Mouse (Mus musculus): ENCODE measurements around the gene Tppp3. TPM values are rescaled to one million over a fixed set of nuclear protein-coding genes. Genes with fewer than 3 reads are reported as not detected.
A peak's percentile ranks its signal among the peaks of the same experiment; 100 is the strongest.

Tppp3 gene
- polyA plus RNA-seq, 1 experiment = 155 TPM

DNA sequence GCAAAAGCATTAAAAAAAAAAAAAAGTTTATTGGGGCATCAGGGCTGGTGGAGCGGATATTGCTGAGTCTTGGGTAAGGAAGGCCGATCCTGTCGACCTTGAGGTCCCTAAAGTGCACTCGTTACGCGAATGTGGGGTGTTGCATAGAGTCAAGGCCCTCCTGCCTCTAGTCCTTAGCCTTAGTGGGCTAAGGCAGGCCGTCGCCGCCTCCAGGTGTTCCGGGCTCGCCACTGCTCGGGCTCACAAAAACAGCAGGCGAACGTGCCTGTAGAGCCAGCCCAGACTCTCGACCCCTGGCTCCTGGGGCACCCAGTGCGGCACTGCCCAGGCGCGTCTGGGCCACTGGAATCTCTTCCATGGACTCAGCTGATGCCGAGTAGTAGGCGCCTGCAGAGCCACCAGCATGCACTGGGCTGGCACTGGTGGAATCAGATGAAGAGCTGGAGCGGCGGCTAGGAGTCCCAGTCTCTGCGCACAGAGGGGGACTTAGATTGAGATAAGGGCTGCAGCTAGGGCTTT lies 1.1 kb upstream of the Tppp3 start:
- Histone ChIP-seq H3K79me2 (ENCODE audit: control insufficient read depth, insufficient read depth) (no peaks in the 10 kb centered on the region), H3K4me3 (no peak overlapping the region), H3K4me2 (ENCODE audit: low read depth) (no peak overlapping the region), H3K27me3 (ENCODE audit: control insufficient read depth, insufficient read depth, insufficient read length) (no peaks in the 10 kb centered on the region), H3ac (ENCODE audit: control insufficient read depth, insufficient read length) (no peak overlapping the region), H3K36me3 (ENCODE audit: control insufficient read depth, insufficient read depth) (no peaks in the 10 kb centered on the region)
- no peak for TF ChIP-seq MAX (IDR thresholded peaks at IDR 0.05; ENCODE audit: low read depth)
- TF ChIP-seq POLR2A (IDR thresholded peaks at IDR 0.05; ENCODE audit: insufficient read length, low read depth) = no peak
- TF ChIP-seq CEBPB (IDR thresholded peaks at IDR 0.05; ENCODE audit: insufficient read depth, poor library complexity, severe bottlenecking) = no peak
- TF ChIP-seq REST (IDR thresholded peaks at IDR 0.05; ENCODE audit: insufficient read depth, insufficient read length) = no peak
- TF ChIP-seq USF1 (IDR thresholded peaks at IDR 0.05; ENCODE audit: low read depth) = no peak
- no peak for TF ChIP-seq TCF12 (IDR thresholded peaks at IDR 0.05; ENCODE audit: insufficient read depth, poor library complexity, severe bottlenecking)
- no peak for TF ChIP-seq SRF (IDR thresholded peaks at IDR 0.05; ENCODE audit: control insufficient read depth, insufficient read length, low read depth)
- TF ChIP-seq POLR2AphosphoS2 (IDR thresholded peaks at IDR 0.05; ENCODE audit: insufficient read length, low read depth) = no peak
- TF ChIP-seq E2F4 (IDR thresholded peaks at IDR 0.05; ENCODE audit: insufficient read depth) = no peak
- no peak for TF ChIP-seq MYOG (IDR thresholded peaks at IDR 0.05; ENCODE audit: control insufficient read depth in 1 of 3, insufficient read depth in 1 of 3, insufficient read length in 2 of 3, low read depth in 2 of 3)
- no peak for TF ChIP-seq TCF3 (IDR thresholded peaks at IDR 0.05; ENCODE audit: insufficient read length, low read depth)
- no peak for TF ChIP-seq MYOD1 (IDR thresholded peaks at IDR 0.05; ENCODE audit: control insufficient read depth in 1 of 3, insufficient read length in 2 of 3, low read depth in 2 of 3)

DNA sequence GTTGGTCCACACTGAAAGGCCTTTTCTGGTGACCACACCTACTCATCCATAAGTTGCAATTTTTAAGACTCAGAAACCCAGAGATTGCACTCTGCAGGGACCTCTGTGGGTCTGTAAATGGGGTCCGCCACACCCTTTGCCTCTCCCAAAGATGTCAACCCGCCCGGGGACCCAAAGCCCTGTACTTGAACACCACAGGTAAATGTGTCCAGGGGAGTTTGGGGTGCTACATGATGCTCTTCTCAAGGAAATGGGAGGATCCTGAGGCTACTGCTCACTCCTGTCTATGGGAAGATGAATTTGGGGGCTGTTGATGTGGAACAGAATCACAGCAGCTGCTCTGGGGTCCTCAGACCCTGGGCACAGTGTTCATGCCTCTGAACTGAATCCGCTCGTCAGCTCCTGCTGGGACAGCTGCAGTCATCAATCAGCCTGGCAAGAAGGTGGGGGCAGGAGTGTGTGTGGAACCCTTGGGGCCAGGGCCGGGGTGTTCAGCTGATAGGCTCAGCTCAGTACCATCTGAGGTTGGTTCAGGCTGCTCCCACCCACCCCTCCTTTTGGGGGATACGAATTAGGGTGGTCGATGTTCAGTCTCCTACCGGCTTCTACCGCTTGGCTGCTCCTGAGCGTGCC lies 529 bp downstream of the Tppp3 start:
- Histone ChIP-seq H3K4me3 (peak overlapping the region; percentile 20), H3K27me3 (ENCODE audit: control insufficient read depth, insufficient read depth, insufficient read length) (no peaks in the 10 kb centered on the region), H3K36me3 (ENCODE audit: control insufficient read depth, insufficient read depth) (no peaks in the 10 kb centered on the region), H3ac (ENCODE audit: control insufficient read depth, insufficient read length) (no peak overlapping the region), H3K79me2 (ENCODE audit: control insufficient read depth, insufficient read depth) (no peaks in the 10 kb centered on the region), H3K4me2 (ENCODE audit: low read depth) (peak overlapping the region; percentile 96)
- peak; percentile 90 to 100 (median 99) for TF ChIP-seq MYOD1 (IDR thresholded peaks at IDR 0.05; ENCODE audit: control insufficient read depth in 1 of 3, insufficient read length in 2 of 3, low read depth in 2 of 3)
- TF ChIP-seq TCF3 (IDR thresholded peaks at IDR 0.05; ENCODE audit: insufficient read length, low read depth) = peak; percentile 80
- peak; percentile 84 for TF ChIP-seq TCF12 (IDR thresholded peaks at IDR 0.05; ENCODE audit: insufficient read depth, poor library complexity, severe bottlenecking)
- TF ChIP-seq SRF (IDR thresholded peaks at IDR 0.05; ENCODE audit: control insufficient read depth, insufficient read length, low read depth) = no peak
- TF ChIP-seq MYOG (IDR thresholded peaks at IDR 0.05; ENCODE audit: control insufficient read depth in 1 of 3, insufficient read depth in 1 of 3, insufficient read length in 2 of 3, low read depth in 2 of 3) = peak in 2 of 3 experiments; percentile 69 to 92
- no peak for TF ChIP-seq MAX (IDR thresholded peaks at IDR 0.05; ENCODE audit: low read depth)
- TF ChIP-seq POLR2A (IDR thresholded peaks at IDR 0.05; ENCODE audit: insufficient read length, low read depth) = no peak

DNA sequence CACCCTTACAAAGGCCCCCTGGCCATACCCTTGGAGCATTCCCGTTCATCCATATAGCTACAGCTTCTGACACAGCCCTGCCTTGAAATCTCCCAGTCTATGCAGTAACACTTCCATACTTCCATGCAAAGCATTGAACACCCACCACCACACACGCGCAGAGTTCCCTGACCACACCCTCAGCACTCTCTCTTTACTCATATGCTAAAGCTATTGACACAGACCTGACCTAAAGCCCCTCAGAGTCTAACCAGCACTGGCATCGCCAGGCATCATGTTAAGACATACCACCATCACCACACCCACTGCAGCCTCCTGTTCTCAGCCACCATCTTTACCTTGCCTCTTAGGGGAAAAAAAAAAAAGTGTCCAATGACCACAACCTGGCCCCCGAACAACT lies 1.1 kb downstream of the Tppp3 start:
- Histone ChIP-seq H3K36me3 (ENCODE audit: control insufficient read depth, insufficient read depth) (no peaks in the 10 kb centered on the region), H3K4me3 (peak overlapping the region; percentile 20), H3K79me2 (ENCODE audit: control insufficient read depth, insufficient read depth) (no peaks in the 10 kb centered on the region), H3ac (ENCODE audit: control insufficient read depth, insufficient read length) (no peak overlapping the region), H3K4me2 (ENCODE audit: low read depth) (peak overlapping the region; percentile 96), H3K27me3 (ENCODE audit: control insufficient read depth, insufficient read depth, insufficient read length) (no peaks in the 10 kb centered on the region)
- TF ChIP-seq CEBPB (IDR thresholded peaks at IDR 0.05; ENCODE audit: insufficient read depth, poor library complexity, severe bottlenecking) = no peak
- no peak for TF ChIP-seq MAX (IDR thresholded peaks at IDR 0.05; ENCODE audit: low read depth)
- TF ChIP-seq POLR2AphosphoS2 (IDR thresholded peaks at IDR 0.05; ENCODE audit: insufficient read length, low read depth) = no peak
- no peak for TF ChIP-seq E2F4 (IDR thresholded peaks at IDR 0.05; ENCODE audit: insufficient read depth)
- no peak for TF ChIP-seq POLR2A (IDR thresholded peaks at IDR 0.05; ENCODE audit: insufficient read length, low read depth)
- TF ChIP-seq REST (IDR thresholded peaks at IDR 0.05; ENCODE audit: insufficient read depth, insufficient read length) = no peak
- TF ChIP-seq TCF12 (IDR thresholded peaks at IDR 0.05; ENCODE audit: insufficient read depth, poor library complexity, severe bottlenecking) = no peak

DNA sequence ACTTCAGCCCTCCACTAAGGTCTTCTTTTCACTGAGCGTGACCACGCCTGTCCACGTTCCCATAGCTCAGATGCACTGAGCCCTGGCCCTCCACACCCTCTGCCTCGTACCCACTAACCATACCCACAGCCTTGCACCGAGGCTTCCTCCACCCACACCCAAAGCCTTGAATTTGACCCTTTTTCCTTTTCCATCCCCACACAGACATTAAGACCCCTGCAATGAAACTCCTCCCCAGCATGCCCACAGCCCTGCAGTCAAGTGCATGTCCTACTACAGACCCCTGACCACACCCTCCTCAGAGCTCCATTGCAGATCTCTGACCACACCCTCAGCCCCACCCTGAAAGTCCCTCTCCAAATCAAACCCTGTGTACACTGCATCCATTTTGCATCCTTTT lies 1.5 kb downstream of the Tppp3 start:
- peak overlapping the region; percentile 96 for H3K4me2 ChIP-seq (ENCODE audit: low read depth)
- H3K4me3 ChIP-seq = peak overlapping the region; percentile 20
- no peak overlapping the region for H3ac ChIP-seq (ENCODE audit: control insufficient read depth, insufficient read length)
- no peaks in the 10 kb centered on the region for H3K79me2 ChIP-seq (ENCODE audit: control insufficient read depth, insufficient read depth)
- no peaks in the 10 kb centered on the region for H3K36me3 ChIP-seq (ENCODE audit: control insufficient read depth, insufficient read depth)
- no peaks in the 10 kb centered on the region for H3K27me3 ChIP-seq (ENCODE audit: control insufficient read depth, insufficient read depth, insufficient read length)
- TF ChIP-seq REST (IDR thresholded peaks at IDR 0.05; ENCODE audit: insufficient read depth, insufficient read length) (no peak), POLR2A (IDR thresholded peaks at IDR 0.05; ENCODE audit: insufficient read length, low read depth) (no peak), MAX (IDR thresholded peaks at IDR 0.05; ENCODE audit: low read depth) (no peak), CEBPB (IDR thresholded peaks at IDR 0.05; ENCODE audit: insufficient read depth, poor library complexity, severe bottlenecking) (no peak), SRF (IDR thresholded peaks at IDR 0.05; ENCODE audit: control insufficient read depth, insufficient read length, low read depth) (no peak), E2F4 (IDR thresholded peaks at IDR 0.05; ENCODE audit: insufficient read depth) (no peak), POLR2AphosphoS2 (IDR thresholded peaks at IDR 0.05; ENCODE audit: insufficient read length, low read depth) (no peak), MYOG (IDR thresholded peaks at IDR 0.05; ENCODE audit: control insufficient read depth in 1 of 3, insufficient read depth in 1 of 3, insufficient read length in 2 of 3, low read depth in 2 of 3) (no peak), TCF12 (IDR thresholded peaks at IDR 0.05; ENCODE audit: insufficient read depth, poor library complexity, severe bottlenecking) (no peak), USF1 (IDR thresholded peaks at IDR 0.05; ENCODE audit: low read depth) (no peak), TCF3 (IDR thresholded peaks at IDR 0.05; ENCODE audit: insufficient read length, low read depth) (no peak), MYOD1 (IDR thresholded peaks at IDR 0.05; ENCODE audit: control insufficient read depth in 1 of 3, insufficient read length in 2 of 3, low read depth in 2 of 3) (no peak)
